Mouse (Mus musculus): ENCODE data around the gene Ano1. TPM values are rescaled to one million over a fixed set of nuclear protein-coding genes. Genes with fewer than 3 reads are reported as not detected.

The Ano1 gene
- polyA plus RNA-seq, 1 experiment = 6.9 TPM

DNA sequence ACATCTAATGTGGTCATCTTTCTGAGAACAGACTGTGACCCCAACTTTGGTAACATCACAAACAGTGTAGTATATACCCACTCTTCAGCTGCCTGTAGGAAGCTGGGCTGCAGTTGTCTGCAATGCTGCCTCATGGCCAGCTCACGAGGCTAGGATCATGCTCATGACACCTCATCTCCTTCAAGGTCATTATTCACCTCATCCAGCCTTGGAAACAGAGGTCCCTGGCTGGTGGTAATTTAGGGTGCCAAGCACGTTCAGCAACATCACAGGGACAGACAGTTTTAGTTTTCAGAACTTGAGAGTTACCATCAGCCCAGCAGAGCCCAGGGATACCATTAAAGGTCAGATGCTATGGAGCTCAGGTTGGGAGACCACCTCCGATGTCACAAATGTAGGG lies 86.2 kb downstream of the Ano1 start:
- WGBS = 84% methylated on average over 3 of the region's 3 CpGs
- DNase-seq (ENCODE audit: low read depth, low spot score) = no peak

DNA sequence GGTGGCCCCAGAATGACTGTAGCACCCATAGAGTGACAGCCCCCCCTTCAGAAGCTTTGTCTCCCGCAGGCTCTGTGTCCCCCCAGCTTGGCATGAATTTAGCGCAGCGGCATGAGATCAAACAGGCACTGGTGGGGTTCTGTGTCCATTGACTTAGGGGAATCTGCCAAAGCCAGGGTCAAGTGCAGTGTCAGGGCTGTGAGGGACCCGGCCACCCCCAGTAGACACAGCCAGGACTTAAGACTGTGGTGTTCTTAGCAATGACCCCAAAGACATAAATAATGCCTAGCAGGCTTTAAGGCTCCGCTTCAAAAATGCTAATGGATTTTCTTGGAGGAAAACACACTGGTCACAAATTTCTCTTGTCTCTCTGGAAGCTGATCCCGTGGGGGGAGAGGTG lies 88.2 kb downstream of the Ano1 start:
- WGBS = 63% methylated on average over 6 of the region's 6 CpGs
- DNase-seq (ENCODE audit: low read depth, low spot score) = no peak

DNA sequence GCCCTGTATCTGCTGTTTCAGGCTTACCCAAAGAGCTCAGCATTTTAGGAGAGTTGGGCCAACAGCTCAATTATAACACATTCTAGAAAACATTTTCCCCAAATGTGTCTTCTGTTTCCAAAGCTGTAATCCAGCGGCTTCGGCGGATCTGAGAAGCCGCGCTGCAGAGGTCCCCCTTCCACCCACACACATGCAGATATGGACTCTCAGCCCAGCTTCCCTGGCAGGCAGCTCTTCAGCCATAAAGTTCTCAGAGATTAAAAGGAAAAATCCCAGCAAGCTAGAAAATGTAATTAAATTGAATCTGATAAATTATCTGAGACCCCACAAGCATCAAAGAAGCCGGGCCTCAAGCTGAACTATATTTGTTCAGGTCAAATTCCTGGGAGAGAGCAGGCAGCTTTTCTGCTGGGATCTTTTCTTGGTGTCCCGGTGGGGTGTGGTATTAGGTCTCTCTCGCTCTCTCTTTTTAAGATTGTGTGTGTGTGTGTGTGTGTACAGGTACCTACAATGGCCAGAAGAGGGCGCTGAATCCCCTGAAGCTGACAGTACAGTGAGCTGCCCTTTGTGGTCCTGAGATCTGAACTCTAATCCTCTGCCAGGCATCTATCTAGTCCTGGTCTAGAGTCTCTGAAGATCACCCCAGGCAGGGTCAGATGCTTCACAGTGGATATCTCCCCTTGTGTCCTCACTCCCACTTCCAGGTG lies 95.4 kb downstream of the Ano1 start:
- no peak for DNase-seq (ENCODE audit: low read depth, low spot score)
- 80% methylated on average over 9 of the region's 9 CpGs for WGBS

DNA sequence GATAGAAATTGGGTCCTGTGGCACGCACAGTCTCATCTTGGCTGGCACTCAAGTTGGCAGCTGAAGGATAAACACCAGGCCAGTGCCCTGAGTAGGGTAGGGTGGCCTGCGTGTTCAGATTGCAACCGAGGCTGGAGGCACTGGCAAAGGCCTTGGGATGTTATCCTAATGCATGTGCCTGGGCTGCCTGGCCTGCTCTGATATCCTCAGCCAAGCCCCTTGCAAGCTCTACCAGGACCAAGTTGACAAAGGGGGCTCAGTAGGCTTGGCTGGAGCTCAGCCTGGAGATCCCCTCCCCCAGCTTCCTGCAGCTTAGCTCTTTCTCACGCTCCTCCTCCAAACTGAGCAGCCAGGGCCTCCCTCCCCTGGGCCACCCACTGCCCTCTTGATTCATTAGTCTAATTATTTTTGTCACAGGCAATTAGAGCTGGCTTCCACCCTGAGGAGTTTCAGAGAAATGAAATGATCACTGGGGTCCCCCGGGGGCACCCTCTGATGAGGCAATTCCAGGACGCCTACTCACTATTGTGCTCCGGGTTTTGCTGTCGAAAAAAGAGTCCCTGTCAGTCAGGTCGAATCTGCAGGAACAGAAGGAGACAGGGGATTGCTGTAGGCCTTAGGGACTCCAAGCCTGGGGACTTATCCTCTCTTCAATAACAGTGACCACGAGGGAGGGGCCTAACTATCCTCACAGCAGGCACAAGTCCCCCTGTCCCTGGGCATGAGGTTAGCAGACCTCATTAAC lies 97.9 kb downstream of the Ano1 start:
- WGBS = 52% methylated on average over 10 of the region's 10 CpGs
- DNase-seq (ENCODE audit: low read depth, low spot score) = no peak

DNA sequence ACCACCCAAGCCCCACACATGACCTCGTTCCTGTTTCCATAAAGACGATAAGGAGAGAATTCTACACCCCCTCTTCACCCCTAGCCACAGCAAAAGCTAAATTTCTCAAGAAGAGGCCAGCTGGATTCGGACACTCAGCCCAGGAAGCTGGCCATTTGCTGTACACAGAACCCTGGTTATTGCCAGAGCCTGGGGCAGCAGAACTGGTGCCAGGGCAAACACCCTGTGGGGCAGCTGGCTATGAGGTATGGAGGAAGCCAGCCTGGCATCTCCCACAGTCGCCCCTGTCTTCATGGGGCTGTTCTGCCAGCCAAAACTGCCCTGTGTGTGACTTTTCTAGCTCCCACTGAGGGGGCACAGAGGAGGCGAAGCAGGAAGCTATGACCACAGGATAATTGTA lies 104.2 kb downstream of the Ano1 start:
- no peak for DNase-seq (ENCODE audit: low read depth, low spot score)
- 69% methylated on average over 5 of the region's 5 CpGs for WGBS

DNA sequence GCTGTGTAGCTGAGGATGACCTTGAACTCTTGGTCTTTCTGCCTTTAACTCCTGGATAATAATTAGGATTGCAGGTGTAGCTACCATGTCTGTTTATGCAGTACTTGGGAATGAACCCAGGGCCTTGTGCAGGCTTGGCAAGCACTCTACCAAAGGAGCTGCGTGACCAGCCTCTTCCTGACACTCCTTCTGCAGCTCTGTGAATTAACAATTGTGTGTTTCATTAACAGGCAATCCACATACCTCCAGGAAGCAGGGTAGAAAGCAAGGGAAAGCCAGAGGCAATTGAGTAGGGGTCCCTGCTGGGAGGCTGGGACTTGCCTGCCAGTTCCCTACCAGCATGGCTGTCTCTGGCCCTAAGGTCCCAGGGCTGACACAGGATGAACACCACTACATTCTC lies 111.0 kb downstream of the Ano1 start:
- no peak for DNase-seq (ENCODE audit: low read depth, low spot score)
- WGBS = 77% methylated on average over 1 of the region's 1 CpGs

DNA sequence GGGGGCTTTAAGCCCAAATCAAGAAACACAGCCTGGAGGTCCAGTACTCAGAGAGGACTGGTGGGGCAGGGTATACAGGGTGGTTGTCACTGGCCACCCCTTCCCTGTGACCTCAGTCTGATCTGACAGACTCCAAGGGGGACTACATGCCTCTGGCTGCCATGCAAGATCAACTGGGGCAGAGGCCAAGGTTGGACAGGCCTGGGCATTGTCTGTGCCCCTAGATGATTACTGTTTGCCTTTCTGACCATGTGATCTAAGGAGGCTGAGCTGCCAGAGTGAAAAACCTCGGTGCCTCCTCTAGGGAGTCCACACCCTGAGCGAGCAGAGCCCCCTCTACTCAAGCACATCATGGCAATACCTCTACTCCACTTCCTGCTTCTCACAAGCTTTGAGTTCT lies 115.8 kb downstream of the Ano1 start:
- no peak for DNase-seq (ENCODE audit: low read depth, low spot score)
- WGBS = 24% methylated on average over 2 of the region's 2 CpGs

DNA sequence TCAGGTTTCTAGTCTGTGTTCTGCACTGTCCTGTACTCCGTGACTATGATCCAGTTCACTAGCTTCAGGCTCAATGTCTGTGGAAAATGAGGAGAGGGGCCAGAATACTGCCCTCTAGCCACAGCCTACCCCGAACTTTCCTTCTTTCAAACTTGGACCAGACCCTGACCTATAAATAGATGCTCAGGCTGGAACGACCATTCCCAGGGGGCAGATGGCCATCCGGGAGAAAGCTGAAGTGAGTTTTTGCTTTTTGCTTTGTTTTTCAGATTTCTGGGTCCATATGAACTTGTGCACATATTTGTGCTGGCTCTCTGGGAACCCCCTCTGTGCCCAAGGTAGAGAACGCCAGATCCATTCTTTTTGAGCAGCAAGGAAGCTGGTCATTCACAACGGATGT lies 116.9 kb downstream of the Ano1 start:
- DNase-seq (ENCODE audit: low read depth, low spot score) = no peak
- WGBS = 81% methylated on average over 6 of the region's 6 CpGs

DNA sequence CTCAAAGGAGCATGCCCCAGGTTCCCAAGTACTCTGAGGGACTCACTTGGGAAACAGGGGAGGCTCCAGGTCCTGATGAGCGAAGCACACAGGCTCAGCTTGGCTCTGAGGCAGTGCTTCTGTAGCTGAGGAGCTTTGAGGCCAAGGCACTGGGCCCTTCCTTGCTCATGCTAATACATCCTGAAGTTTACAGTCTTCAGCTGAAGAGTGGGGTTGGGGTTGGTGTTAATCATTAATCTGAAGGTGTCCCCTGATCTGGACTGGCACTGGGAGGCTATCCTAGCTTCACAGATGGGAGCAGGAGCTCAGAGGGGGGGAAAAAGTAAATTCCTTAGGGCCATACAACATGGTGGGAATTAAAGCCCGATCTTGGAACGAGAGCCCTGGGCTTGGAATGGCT lies 117.3 kb downstream of the Ano1 start:
- DNase-seq (ENCODE audit: low read depth, low spot score) = no peak
- WGBS = 70% methylated on average over 3 of the region's 3 CpGs

DNA sequence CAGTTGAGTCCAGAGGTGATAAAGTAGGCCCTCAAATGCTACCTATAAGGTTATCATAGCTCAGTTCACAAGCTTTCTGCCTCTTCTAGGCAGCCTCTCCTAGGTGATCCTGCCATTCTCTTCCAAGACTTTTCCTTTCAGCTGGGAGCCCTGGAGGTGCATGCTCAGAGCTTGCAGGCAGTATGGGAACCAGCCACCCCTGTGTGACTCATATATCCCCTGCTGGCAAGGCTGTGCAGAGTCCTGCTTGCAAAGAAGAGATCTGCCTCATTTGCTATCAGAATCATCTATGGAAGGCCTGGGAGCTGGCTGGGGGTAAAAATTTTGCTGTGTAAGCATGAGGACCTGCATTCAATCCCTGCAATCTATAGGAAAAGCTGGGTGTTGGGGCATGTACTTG lies 119.5 kb downstream of the Ano1 start:
- no peak for DNase-seq (ENCODE audit: low read depth, low spot score)

DNA sequence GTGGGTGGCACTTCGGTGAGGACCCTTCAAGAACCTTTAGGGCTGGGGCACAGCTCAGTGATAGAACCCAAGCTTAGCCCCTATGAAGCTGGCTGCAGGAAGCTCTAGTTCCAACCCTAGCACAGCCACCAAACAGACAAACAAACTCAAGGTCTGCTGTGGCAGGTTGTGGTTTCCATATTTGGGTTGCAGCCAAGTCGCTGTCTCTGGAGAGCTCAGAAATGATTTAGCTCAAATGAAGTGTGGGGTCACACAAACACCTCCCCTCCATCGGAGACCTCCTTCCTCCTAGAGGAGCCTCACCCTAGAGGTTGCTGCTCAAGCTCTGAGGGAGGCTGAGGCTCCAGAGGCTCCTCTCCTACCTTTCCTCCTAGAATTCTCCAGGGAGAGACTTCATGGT lies 121.2 kb downstream of the Ano1 start:
- WGBS = 78% methylated on average over 3 of the region's 3 CpGs

DNA sequence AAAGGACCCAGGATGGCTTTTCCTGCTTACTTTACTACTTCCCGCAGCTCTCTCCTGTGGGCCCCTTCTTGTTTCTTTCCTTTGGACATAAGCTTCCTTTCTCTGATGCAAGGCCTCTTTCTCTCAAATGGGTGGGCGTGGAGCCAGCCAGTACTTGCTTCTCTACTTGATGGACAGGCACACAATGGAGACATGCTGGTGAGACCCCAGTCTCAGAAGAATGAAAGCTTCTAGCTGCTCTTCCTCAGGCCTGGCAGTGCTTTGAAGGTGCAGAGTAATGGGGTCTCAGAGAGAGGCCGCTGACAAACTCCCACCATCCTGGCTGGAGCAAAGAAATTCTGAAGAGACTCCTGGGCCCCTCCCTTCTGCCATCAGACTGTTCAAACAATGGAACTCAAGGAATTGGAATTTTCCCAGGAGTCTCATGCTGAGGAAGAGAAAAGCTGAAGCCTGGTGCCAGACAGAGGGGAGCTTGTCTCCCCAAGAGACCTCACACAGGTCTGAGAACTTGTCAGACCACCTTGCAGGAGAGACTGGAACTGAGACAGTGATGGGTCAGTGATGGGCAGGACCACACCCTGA lies 123.3 kb downstream of the Ano1 start:
- WGBS = 49% methylated on average over 3 of the region's 3 CpGs
- DNase-seq (ENCODE audit: low read depth, low spot score) = no peak

More for the DNA sequence above, 121.2 kb downstream of the Ano1 start:
- DNase-seq (ENCODE audit: low read depth, low spot score) = no peak

DNA sequence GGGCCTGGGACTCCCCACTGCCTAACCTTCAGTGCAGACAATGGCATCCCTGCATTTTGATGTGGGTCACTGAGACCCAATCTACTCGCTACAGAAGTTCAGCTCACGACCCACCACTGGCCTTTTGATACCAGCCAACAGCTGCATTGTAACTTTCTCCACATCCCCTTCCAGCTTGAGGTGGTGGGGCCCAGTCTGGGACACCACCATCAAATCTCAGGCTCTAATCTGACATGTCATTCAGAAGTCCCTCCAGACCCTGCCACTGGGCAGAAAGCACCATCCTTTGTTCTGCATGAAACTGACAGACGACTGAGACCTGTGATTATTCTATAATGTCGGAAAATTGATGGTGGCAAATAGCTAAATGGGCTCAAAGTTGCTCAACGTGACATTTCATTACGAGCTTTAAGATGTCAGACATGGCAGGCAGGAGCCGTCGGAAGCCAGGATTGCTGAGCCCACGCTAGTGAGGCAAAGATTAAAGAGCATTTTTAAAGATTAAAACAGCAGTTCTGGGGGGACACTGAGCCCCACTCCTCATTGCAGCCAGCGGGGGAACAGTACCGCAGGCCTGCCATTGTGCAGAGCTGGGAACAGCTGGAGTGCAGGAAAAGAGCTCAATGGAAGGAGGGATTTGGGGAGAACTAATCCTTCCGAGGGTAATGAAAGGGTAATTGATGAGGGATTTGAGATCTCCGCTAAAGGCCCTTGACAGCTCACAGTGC lies 124.0 kb downstream of the Ano1 start:
- 84% methylated on average over 13 of the region's 13 CpGs for WGBS

DNA sequence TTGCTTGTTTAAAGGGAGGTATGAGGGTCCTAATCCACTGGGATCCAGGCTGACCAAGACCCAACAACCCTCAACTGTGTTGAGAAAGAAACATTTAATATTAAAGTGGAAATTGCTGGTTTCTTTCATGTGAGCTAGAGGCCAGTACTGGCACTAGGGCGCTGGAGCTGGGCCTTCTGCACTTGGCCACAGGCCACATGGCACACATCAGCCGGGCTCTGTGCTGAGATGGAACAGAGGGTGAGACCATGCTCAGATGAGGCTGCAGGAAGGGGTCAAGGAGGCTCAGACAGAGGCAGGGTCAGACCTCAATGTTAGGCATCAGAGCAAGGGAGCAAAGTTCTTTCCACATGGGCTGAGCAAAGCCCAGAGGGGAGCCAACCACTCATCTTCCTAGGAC lies 125.7 kb downstream of the Ano1 start:
- WGBS = 55% methylated on average over 2 of the region's 2 CpGs
- no peak for DNase-seq (ENCODE audit: low read depth, low spot score)

More for the DNA sequence above, 124.0 kb downstream of the Ano1 start:
- DNase-seq (ENCODE audit: low read depth, low spot score) = no peak

DNA sequence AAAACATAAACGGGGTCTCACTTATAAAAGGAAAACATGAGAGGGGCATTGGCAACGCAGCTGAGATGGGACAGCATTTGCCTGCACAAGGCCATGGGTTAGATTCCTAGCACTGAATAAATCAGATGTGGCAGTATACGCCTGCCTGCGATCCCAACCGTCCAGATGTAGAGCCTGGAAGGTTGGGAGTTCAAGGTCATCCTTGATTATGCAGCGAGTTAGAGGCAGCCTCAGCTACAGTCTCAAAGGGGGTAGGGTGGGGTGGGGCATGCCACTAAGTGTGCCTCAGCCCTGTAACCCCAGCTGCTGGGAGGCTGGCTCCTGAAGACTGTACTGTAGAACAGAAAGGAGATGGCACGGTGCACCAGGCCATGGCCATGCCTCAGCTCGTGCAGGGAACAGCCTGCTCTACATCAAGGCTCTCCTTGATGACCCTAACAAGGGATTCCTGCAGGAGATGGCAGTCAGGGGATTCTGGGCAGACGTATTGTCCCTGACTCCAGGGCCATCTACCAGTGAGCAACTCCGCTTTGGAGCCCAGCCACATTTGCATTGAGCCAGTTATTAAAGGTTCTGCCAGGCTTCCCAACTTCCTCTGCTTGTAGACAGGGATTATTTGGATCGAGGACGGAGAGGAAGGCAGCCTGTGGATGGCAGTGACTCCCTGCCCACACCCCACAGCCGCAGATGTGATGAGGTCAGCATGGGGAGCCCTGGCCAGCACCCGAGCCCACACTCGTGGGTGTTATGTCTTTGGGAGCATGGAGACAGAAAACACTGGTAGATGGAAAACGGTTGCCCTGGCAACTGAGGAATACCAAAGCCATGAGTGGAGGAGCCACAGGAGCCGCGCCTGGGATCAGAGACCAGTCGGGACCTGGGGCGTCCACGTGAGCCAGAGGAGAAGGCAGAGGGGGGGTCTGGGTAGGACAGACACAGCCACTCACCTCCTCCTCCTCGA lies 130.8 kb downstream of the Ano1 start:
- 69% methylated on average over 22 of the region's 22 CpGs for WGBS

DNA sequence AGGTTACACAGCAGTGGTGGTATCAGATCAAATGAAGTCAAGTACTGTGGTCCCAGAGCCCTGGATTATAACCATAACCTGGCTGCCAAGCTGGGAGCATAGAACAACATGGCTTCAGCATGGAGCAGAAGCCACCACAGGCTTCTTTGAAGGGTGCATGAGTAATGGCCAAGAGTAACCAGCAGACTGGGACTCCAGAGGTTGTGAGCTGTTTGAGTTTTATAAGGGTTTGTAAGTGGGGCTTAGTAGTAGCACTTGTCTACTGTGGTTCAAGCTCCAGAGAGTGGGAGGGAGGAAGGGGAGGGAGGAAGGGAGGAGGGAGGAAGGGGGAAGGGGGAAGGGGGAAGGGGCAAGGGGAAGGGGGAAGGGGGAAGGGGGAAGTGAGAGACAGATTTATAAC lies 131.5 kb downstream of the Ano1 start:
- no peak for DNase-seq (ENCODE audit: low read depth, low spot score)

More for the DNA sequence above, 130.8 kb downstream of the Ano1 start:
- no peak for DNase-seq (ENCODE audit: low read depth, low spot score)

DNA sequence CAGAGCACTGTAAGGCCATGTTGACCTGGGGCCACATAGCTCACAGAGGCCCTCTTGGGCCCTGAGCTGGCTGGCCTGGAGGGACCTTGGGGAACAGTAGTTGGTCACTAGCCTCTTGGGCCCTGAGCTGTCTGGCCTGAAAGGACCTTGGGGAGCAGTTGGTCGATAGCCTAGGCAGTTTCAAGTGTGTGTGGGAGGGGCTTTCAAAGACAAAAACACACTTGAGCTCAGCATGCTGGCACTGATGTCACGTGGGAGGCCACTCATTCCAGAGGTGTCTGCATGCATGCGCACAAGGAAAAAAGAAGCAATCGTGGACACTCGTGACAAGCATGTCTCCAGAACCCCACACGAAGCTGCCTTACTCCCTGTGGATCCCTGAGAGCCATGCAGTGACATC lies 136.4 kb downstream of the Ano1 start:
- DNase-seq (ENCODE audit: low read depth, low spot score) = no peak
- 73% methylated on average over 6 of the region's 6 CpGs for WGBS

DNA sequence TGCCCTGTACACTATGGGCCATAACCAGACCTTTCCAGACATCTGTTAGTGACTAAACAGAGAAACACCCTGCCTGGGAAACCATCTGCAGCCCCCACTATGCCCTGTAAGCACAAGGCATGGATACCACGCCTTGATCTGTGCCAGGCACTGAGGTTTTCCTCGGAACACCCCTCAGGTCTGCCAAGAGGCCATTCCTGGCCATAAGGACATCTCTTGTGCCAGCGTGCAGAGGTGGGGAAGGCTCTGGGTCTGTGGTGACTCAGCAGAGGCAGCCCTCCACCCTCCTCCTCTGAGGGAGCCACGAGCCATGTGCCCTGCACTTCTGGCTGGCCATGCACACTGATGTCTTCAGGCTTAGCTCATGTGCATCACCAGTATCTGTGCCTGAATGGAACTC lies 138.9 kb downstream of the Ano1 start:
- WGBS = 30% methylated on average over 4 of the region's 4 CpGs
- no peak for DNase-seq (ENCODE audit: low read depth, low spot score)

DNA sequence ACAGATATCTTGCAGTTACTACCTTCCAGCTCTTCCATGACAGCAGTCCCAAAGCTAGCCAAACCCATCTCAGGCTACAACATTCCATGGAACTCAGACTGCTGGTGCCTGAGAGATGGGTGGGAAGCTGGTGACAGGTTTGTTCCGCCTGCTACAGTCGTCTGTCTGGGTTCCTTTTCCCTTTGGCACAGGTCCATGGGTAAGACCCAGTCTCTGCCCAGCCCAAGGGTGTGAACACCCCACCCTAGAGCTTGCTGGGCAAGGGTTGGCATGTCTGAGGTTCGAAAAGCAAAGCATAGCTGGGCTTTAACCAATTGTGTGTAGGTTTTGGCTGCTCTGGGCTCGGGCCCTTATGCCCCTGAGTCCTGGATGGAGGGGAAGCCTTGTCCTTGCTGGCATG lies 139.4 kb downstream of the Ano1 start:
- WGBS = 26% methylated on average over 4 of the region's 4 CpGs
- DNase-seq (ENCODE audit: low read depth, low spot score) = peak; percentile 79
